Mouse (Mus musculus): ENCODE data around the gene Apba2.

DNA sequence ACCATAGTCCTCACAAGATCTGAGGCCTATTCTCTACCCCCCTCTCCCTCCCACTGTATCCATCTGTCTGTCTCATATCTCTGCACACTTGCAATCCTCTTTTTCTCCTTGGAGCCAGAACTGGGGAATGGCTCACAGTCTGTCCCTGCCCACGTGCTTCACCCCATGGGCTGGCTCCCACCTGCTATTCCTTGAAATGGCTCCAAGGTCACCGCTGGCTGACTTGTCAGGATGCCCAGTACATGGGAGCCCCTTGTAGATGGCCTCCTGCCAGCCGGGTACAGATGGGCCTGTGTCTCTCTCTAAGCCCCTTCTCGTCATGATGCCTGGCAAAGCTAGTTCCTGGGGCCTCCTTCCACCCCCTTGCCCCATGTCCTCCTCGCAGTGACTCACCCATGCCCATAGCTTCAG is 226.7 kb downstream of the Apba2 start:
- TF ChIP-seq CTCF (IDR thresholded peaks at IDR 0.05; ENCODE audit: low read depth): no peak
- no peak for TF ChIP-seq EP300 (IDR thresholded peaks at IDR 0.05; ENCODE audit: low read depth)

All from heart, postnatal 0 days (tissue).